Mouse (Mus musculus) limb, embryonic 14.5 days (tissue): ENCODE results near the gene Irgq. TPM values are rescaled to one million over a fixed set of nuclear protein-coding genes. Genes with fewer than 3 reads are reported as not detected.

ENCODE experiments used
- ATAC-seq: fragments of 200-750 bp; cut with Nextera tagmentation; 2 replicates; pipeline ENCODE4 v1.8.0; 2017; ENCODE audit warnings: low read depth, moderate number of reproducible peaks, moderate TSS enrichment; ENCODE audit not compliant: low FRiP score
- DNase-seq: peaks from one replicate; pipeline ENCODE4 v3.0.0-alpha.2; 2015; ENCODE audit warnings: low spot score
- H3K27ac ChIP-seq: fragments of 300-500 bp; sonication (generic); replicated peaks from 2 replicates; pipeline ENCODE4 v1.5.1; 2014; ENCODE audit warnings: low read depth, mild to moderate bottlenecking, low read length, moderate library complexity, mixed read lengths
- H3K27me3 ChIP-seq: fragments of 300-500 bp; sonication (generic); 2 replicates; pipeline ENCODE4 v1.6.1; 2014; ENCODE audit warnings: low read length, mixed read lengths; ENCODE audit not compliant: control insufficient read depth, insufficient read depth
- H3K36me3 ChIP-seq: fragments of 300-500 bp; sonication (generic); 2 replicates; pipeline ENCODE4 v1.6.1; 2014; ENCODE audit warnings: mild to moderate bottlenecking, low read length, moderate library complexity, mixed read lengths; ENCODE audit not compliant: control insufficient read depth, insufficient read depth
- H3K4me1 ChIP-seq: fragments of 300-500 bp; sonication (generic); 2 replicates; pipeline ENCODE4 v1.6.1; 2014; ENCODE audit warnings: antibody characterized with exemption, low read length, mixed read lengths; ENCODE audit not compliant: control insufficient read depth, insufficient read depth
- H3K4me2 ChIP-seq: fragments of 300-500 bp; sonication (generic); replicated peaks from 2 replicates; pipeline ENCODE4 v1.6.1; 2014; ENCODE audit warnings: low read depth, mild to moderate bottlenecking, low read length, moderate library complexity; ENCODE audit not compliant: severe bottlenecking
- H3K4me3 ChIP-seq: fragments of 300-500 bp; sonication (generic); replicated peaks from 2 replicates; pipeline ENCODE4 v1.5.1; 2014; ENCODE audit warnings: low read length
- H3K9ac ChIP-seq: fragments of 300-500 bp; sonication (generic); 2 replicates; pipeline ENCODE4 v1.6.1; 2014; ENCODE audit warnings: mild to moderate bottlenecking, low read depth, low read length, moderate library complexity; ENCODE audit not compliant: severe bottlenecking
- H3K9me3 ChIP-seq: fragments of 300-500 bp; sonication (generic); 2 replicates; pipeline ENCODE4 v1.6.1; 2016; ENCODE audit warnings: low read length; ENCODE audit not compliant: control insufficient read depth
- POLR2A ChIP-seq: fragments of 200-500 bp; IDR thresholded peaks from 2 replicates; pipeline ENCODE4 v1.8.0; 2012; ENCODE audit warnings: inconsistent platforms, mild to moderate bottlenecking, moderate library complexity, borderline replicate concordance; ENCODE audit not compliant: insufficient read depth, insufficient read length; ENCODE audit errors: extremely low read depth
- WGBS: fragments of 180-500 bp; shearing (Covaris S2); extraction: QIAGEN DNeasy Blood & Tissue Kit; methylation state at CpG from one replicate; pipeline ENCODE4 v1.1.7; 2014; 5-methylcytosine and 5-hydroxymethylcytosine counted together
- polyA plus RNA-seq, 2 experiments: library from polyadenylated mRNA; depleted of rRNA in 1 of 2; stranded (reverse) in 1 of 2; unstranded in 1 of 2; fragments of >200 nt; fragmentation: Nextera tagmentation in 1 of 2; extraction: Ambion mirVana in 1 of 2; gene quantifications; 2 replicates each; pipeline versions ENCODE4 v1.2.1 to v1.2.3; 2012 to 2014

Irgq gene
- polyA plus RNA-seq, 2 experiments = 10.7 to 16.3 TPM

DNA sequence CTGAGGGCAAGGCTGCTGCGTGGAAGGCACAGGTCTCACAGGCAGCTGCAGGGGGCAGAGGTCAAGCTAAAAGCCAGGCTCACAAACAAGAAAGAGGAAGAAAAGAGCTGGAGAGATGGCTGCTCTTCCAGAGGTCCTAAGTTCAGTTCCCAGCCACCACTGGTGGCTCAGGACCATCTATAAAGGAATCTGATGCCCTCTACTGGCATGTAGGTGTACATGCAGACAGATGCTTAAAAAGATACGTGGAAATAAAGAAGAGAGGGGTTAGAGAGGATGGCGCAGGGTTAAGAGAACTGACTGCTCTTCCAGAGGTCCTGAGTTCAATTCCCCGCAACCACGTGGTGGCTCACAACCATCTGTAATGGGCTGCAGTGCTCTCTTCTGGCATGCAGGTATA is 42.0 kb downstream of the Irgq start:
- Histone ChIP-seq H3K9ac (no peak overlapping the region), H3K27ac (no peak overlapping the region), H3K4me1 (no peaks in the 10 kb centered on the region), H3K36me3 (peaks cover 54% of the 10 kb centered on the region), H3K27me3 (no peaks in the 10 kb centered on the region), H3K4me3 (no peak overlapping the region), H3K4me2 (no peak overlapping the region), H3K9me3 (no peaks in the 10 kb centered on the region)
- 58% methylated on average over 5 of the region's 5 CpGs for WGBS
- no peak for TF ChIP-seq POLR2A
- no peak for DNase-seq
- no peak for ATAC-seq

DNA sequence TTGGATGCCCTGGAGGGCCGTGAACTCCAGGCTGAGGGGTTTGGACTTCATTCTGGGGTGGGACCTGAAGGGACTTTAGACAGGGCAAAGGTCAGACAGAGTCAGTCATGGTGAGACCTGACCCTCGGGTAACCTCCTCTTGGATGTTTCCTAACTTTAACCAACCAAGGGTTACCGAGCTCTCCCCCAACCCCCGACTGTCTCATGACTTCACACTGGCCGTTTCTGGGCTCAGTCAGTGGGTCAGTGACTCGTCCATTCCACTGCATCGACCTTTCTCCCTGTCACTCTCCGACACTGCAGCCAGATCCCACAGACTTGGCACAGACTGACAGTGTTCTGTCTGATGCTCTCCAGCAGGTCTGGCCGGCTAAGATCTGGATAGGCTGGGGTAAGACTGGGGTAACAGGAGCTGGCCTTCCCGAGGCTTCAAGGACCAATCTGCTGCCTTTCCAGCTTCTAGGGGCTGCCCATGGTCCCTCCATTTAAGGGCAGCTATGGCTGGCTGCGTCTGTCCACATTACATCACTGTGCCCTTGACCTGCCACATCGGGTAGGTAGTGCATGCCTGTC is 43.8 kb downstream of the Irgq start:
- Histone ChIP-seq H3K36me3 (peaks cover 38% of the 10 kb centered on the region), H3K4me3 (no peak overlapping the region), H3K9ac (no peak overlapping the region), H3K27me3 (no peaks in the 10 kb centered on the region), H3K9me3 (no peaks in the 10 kb centered on the region), H3K4me2 (no peak overlapping the region), H3K27ac (no peak overlapping the region), H3K4me1 (no peaks in the 10 kb centered on the region)
- no peak for TF ChIP-seq POLR2A
- no peak for DNase-seq
- ATAC-seq = no peak
- WGBS = 75% methylated on average over 12 of the region's 12 CpGs

GRCm38 (mm10) chr7:24577811-24578210 is 47.3 kb downstream of the Irgq start:
- H3K27me3 ChIP-seq = no peaks in the 10 kb centered on the region
- H3K27ac ChIP-seq = no peak overlapping the region
- H3K4me1 ChIP-seq = no peaks in the 10 kb centered on the region
- ATAC-seq (no peak), DNase-seq (no peak)
- no peak overlapping the region for H3K4me2 ChIP-seq
- H3K4me3 ChIP-seq = no peak overlapping the region
- H3K9ac ChIP-seq = no peak overlapping the region
- H3K36me3 ChIP-seq = peaks cover 8% of the 10 kb centered on the region; the same call in 1 of the 2 replicates
- no peak for TF ChIP-seq POLR2A
- no peaks in the 10 kb centered on the region for H3K9me3 ChIP-seq
- WGBS = 85% methylated on average over 10 of the region's 10 CpGs

GRCm38 (mm10) chr7:24584876-24585275 is 54.4 kb downstream of the Irgq start:
- Histone ChIP-seq H3K36me3 (no peaks in the 10 kb centered on the region), H3K9me3 (no peaks in the 10 kb centered on the region), H3K4me1 (peaks cover 6% of the 10 kb centered on the region), H3K27ac (no peak overlapping the region), H3K4me2 (no peak overlapping the region), H3K9ac (no peak overlapping the region), H3K27me3 (peaks cover 28% of the 10 kb centered on the region), H3K4me3 (no peak overlapping the region)
- DNase-seq (no peak), ATAC-seq (no peak)
- no peak for TF ChIP-seq POLR2A
- WGBS = 90% methylated on average over 6 of the region's 6 CpGs

- TF ChIP-seq POLR2A = no peak
- H3K4me2 ChIP-seq = no peak overlapping the region
- H3K9me3 ChIP-seq = no peaks in the 10 kb centered on the region
- 35% methylated on average over 12 of the region's 16 CpGs for WGBS
- no peak for ATAC-seq
- H3K9ac ChIP-seq = no peak overlapping the region
- peaks cover 28% of the 10 kb centered on the region for H3K27me3 ChIP-seq
- no peak for DNase-seq
- peak overlapping the region; percentile 1; the same call in 1 of the 2 replicates for H3K4me3 ChIP-seq
- H3K4me1 ChIP-seq = peaks cover 6% of the 10 kb centered on the region
- no peaks in the 10 kb centered on the region for H3K36me3 ChIP-seq
- no peak overlapping the region for H3K27ac ChIP-seq
These were observed 55.5 kb downstream of the Irgq start for GRCm38 (mm10) chr7:24585995-24586394.
